Mouse (Mus musculus): ENCODE measurements around the gene N4bp1. TPM values are rescaled to one million over a fixed set of nuclear protein-coding genes. Genes with fewer than 3 reads are reported as not detected.

The N4bp1 gene
- total RNA-seq, 2 experiments from 2014 or later: 19.6 to 24.6 TPM

- no peak for DNase-seq
- intact Hi-C loops (cut with DNase I): no loop called here
These were observed 105.9 kb downstream of the N4bp1 start for GRCm38 (mm10) chr8:86779207-86779606.

- DNase-seq: peak in 1 of 2 experiments; percentile 23
- intact Hi-C loops (cut with DNase I): no loop called here
These were observed 114.9 kb downstream of the N4bp1 start for GRCm38 (mm10) chr8:86769945-86770715.

- peak; percentile 80 to 84 for DNase-seq
- intact Hi-C loops (cut with DNase I): no loop called here
These were observed 116.6 kb downstream of the N4bp1 start for GRCm38 (mm10) chr8:86768499-86768898.

- DNase-seq: peak in 1 of 2 experiments; percentile 37
- intact Hi-C loops (cut with DNase I): no loop called here
These were observed 118.4 kb downstream of the N4bp1 start for GRCm38 (mm10) chr8:86766548-86767211.

- DNase-seq: no peak
- intact Hi-C loops (cut with DNase I): no loop called here
These were observed 119.4 kb downstream of the N4bp1 start for GRCm38 (mm10) chr8:86765669-86766068.

GRCm38 (mm10) chr8:86765155-86765554, 119.9 kb downstream of the N4bp1 start:
- intact Hi-C loops (cut with DNase I): no loop called here
- DNase-seq: no peak

- no peak for DNase-seq
- intact Hi-C loops (cut with DNase I): no loop called here
These were observed 122.3 kb downstream of the N4bp1 start for GRCm38 (mm10) chr8:86762806-86763205.

- no peak for DNase-seq
- intact Hi-C loops (cut with DNase I): no loop called here
These were observed 124.3 kb downstream of the N4bp1 start for GRCm38 (mm10) chr8:86760746-86761145.

GRCm38 (mm10) chr8:86759090-86759491, 126.0 kb downstream of the N4bp1 start:
- DNase-seq: no peak
- intact Hi-C loops (cut with DNase I): no loop called here

GRCm38 (mm10) chr8:86758651-86759050, 126.4 kb downstream of the N4bp1 start:
- intact Hi-C loops (cut with DNase I): no loop called here
- DNase-seq: no peak

Other genes starting within 250 kb of the N4bp1 start
- gene Gm10638, start 139.6 kb downstream of the N4bp1 start, total RNA-seq (2021): 1 to 10 TPM; 3.5 to 3.9 TPM
- 10 to 100 TPM; 25.9 to 27.9 TPM for gene Siah1a, start 139.3 kb downstream of the N4bp1 start, total RNA-seq (2021)

Measured in heart, postnatal 10 days (tissue).